Mouse (Mus musculus): ENCODE measurements around the gene Olfr508.
"Not testable (repeated sequence)": the region's sequence is repeated elsewhere in the genome, so short reads cannot be mapped to it uniquely, and the experiment has no call there.

Olfr508 gene

DNA sequence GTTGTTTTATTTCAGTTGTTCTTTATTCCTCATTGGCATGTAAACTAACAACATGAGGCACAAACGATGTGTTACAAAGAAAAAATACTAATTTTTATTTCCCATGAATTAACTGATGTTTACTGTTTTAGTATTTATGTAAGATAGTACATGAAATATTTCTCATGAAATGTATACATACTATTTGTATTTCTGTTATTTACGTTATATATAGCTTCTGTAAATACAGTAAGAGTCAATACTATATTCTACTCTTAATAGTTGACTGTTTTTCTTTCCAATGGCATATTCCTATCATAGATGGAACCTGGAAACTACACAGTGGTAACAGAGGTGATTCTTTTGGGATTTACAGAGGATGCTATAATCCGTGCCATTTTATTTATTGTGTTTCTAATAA lies at the start of gene Olfr508:
Gene Olfr508 (plus strand): TSS at position 301 of the 400 bp plus-strand sequence.
- no peak for DNase-seq

DNA sequence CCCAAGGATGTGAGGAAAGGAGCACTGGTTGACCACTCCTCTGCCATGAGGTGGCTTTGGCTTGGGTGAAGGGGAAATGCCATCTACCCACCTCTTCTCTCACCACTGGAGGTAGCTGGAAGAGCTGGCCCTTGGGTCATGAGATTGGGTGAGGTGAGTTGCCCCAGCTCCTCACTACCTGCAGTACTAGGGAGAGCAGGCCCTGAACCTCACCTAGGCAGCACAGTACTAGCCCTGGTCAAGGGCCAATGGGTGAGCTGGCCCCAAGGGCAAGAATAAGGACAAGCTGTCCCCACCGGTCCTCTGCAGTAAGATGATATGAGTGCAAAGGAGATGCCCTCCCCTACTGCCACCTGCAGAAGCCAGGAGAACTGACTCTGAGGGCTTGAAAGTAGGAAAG lies 40.0 kb upstream of the Olfr508 start:
- DNase-seq = no peak

DNA sequence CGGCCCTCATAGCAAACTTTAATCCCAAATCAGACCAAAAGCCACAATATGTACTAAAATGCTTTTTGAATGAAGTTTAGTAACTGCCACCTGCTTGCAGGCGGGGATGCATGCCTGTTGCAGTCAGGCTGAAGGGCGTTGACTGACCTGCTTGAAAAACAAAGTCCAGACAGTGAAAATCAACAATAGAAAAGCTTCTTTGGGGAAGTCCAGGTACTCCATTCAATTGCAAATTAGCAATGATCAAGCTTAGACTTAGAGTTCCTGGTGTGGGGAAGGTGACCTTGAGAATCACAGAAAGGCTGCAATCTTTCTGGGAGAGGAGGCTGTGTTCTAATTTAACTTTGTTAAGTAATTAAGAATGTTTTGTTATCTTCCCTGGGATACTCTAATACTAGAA lies 27.9 kb upstream of the Olfr508 start:
- DNase-seq = not testable (repeated sequence)

DNA sequence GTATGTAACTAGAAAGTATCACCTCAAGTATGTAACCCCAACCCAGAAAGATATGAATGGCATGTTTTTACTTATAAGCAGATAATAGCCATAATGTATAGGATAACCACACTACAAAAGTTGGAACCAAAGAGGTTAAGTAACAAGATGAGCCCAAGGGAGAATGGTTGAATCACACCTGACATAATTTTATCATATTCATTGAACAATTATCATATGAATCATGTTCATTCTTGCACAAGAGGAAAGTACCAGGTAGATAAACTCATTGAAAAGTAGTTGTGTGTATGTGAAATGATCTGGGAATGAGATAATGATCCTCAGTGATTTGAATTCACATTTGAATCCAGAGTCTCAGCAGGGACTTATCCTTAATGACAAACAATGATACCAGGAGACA lies 19.3 kb upstream of the Olfr508 start, which contains the start of gene Olfr506:
Gene Olfr506 (plus strand): TSS at position 301 of the 400 bp plus-strand sequence.
- DNase-seq = no peak

DNA sequence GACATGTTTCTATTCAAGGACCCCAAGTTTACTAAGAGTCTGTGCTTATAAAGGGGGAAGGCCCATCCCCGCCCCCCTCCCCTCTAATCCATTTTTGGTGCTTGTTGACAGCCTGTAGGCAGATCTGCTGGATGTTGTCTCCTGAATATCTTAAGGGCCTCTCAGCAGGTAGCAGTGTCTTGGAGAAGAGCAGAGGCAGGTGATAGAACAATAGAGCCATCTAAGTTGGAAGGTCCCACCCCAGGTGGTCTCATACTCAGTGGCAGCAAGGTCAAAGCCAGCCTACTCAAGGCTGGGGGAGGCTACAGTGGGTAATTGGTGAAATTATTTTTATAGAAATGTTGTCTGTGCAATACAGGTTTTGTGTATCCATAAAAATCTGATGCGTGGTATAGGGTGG lies 15.7 kb upstream of the Olfr508 start:
- no peak for DNase-seq

DNA sequence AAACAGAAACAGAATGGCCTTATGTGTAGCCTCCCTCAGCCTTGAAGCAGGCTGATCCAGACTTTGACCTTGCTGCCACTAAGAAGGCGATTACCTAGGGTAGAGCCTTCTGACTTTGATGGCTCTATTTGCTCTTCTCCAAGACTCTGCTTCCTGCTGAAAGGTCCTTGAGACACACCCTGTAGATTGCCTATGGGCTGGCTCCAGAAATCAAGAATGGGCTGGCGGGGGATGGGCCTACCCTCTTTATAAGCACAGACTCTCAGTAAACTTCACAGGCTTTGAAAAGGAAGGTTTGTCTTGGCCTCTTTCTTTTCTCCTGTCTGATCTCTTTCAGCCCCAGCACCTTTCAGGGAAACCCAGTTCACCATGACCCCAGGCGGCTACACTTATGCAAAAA lies 13.0 kb upstream of the Olfr508 start:
- DNase-seq = not testable (repeated sequence)

DNA sequence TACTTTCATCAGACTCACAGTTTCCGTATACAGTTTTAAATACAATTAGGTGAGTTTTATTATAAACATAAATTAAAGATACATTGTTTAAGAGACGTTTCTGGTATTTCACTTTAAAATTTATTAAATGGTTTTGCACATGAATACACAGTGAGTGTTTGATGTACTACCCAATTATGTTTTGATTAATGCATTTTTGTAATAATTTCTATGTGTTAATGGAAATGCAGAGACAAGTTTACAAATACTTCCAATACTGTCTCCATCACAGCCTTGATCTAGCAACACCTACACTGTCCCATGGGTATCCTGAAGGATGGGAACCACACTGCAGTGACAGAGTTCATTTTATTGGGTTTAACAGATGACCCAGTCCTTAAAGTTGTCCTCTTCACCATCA lies 8.3 kb upstream of the Olfr508 start, which contains the start of gene Olfr507:
Gene Olfr507 (plus strand): TSS at position 301 of the 400 bp plus-strand sequence.
- DNase-seq = no peak

DNA sequence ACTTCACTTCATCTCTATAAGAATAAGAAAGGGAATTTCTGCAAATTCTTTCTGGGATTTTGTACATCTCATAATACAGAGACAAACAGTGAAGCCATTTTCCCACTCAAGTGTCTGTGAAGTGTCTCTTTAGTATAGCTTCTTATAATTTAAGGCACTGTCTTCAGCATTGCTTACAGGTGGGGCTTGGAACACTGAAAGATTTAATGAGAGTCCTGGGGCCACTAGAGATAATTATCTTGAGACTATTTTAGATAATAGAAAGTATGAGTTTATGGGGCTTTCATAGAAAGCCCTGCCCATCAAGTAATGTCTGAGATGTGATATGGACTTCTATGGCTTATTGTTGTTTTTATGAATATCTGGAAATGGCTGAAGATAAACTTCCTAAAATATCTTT lies 22.0 kb downstream of the Olfr508 start, which contains the start of gene Olfr509:
Gene Olfr509 (minus strand): TSS at position 101 of the 400 bp plus-strand sequence.
- no peak for DNase-seq

DNA sequence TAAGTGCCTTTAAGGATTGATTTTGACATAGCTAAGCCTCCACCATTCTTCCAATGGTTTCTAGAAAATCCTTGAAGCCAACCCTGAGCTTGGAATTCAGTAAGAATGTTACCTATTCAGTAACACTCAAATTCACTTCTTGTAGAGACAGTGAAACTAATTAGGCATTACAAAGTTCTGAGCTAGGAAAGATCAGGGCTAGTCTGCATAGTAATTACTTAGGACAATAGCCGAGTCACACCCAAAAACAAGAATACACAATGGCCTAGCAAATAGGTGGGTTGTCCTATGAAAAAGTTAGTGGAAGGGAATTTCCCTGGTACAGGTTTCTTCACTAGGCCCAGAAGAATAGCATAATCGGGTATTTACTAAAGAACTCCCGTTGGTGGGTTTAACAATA lies 32.6 kb downstream of the Olfr508 start:
- DNase-seq = no peak

DNA sequence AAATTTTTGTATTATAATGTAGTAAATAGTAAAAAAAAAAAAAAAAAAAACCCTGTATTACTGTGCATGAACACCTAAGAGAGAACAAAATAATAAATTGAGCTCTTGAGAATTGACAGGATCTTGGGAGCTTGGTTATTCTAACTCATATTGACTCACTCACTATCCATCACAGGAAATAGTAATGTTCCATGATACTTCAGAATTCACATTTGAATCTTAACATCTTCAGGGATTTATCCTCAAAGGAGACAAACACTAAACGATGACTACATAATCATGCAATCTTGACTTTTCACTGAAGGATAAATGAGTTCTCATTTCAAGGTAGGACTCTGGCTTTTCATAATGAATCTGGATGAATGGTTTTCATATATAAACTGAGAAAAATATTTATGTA lies 36.3 kb downstream of the Olfr508 start, which contains the start of gene Olfr510:
Gene Olfr510 (plus strand): TSS at position 301 of the 400 bp plus-strand sequence.
- DNase-seq = no peak

DNA sequence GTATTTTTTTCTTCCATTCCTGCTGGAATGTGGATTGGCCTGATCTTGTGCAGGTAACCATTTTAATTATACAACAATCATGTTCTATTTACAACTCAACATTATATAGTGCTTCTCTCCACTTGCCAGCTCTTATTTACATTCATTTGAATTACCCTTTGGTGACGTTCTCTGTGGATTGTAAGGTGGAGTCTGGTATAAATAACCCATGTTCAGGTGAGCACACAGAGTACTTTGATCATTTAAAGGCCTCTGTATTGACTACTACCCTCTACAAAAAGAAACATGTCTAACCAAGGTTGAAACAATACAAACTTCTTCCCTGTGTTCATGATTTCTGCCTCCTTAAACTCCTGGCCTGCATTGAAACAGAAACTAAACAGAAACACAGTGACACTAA lies 41.3 kb downstream of the Olfr508 start:
- DNase-seq = no peak

DNA sequence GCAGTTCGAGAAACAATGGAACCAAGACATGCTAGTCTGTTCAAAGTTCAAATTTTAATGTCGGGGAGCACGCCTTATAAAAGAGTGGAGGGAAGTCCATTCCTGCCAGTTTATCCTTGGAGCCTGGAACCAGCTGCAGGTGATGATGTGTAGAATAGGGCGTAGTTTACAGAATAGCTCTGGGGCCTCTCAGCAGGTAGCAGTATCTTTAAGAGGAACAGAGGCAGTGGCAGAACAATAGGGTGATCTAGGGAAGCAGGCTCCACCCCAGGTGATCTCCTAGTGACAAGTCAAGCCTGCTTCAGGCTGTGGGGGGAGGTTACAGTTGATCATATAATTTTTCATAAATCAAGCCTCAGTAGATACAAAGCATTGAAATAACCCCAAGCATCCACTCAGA lies 49.1 kb downstream of the Olfr508 start:
- no peak for DNase-seq
